Mouse (Mus musculus) forebrain, embryonic 10.5 days (tissue): Measurements from ENCODE around the gene Sez6l. TPM values are rescaled to one million over a fixed set of nuclear protein-coding genes. Genes with fewer than 3 reads are reported as not detected.
A peak's percentile ranks its signal among the peaks of the same experiment; 100 is the strongest.

Source experiments
- DNase-seq: peaks from one replicate; pipeline ENCODE4 v3.0.0-alpha.2; 2017; ENCODE audit warnings: low spot score; ENCODE audit errors: extremely low spot score
- H3K27ac ChIP-seq: fragments of 300-500 bp; sonication (generic); 2 replicates; pipeline ENCODE4 v1.5.1; 2016; ENCODE audit warnings: mild to moderate bottlenecking
- H3K27me3 ChIP-seq: fragments of 300-500 bp; sonication (generic); 2 replicates; pipeline ENCODE4 v1.6.1; 2016; ENCODE audit warnings: mild to moderate bottlenecking; ENCODE audit not compliant: poor library complexity, severe bottlenecking
- H3K36me3 ChIP-seq: fragments of 300-500 bp; sonication (generic); replicated peaks from 2 replicates; pipeline ENCODE4 v1.6.1; 2016; ENCODE audit warnings: mild to moderate bottlenecking, moderate library complexity
- H3K4me1 ChIP-seq: fragments of 300-500 bp; sonication (generic); 2 replicates; pipeline ENCODE4 v1.6.1; 2016
- H3K4me3 ChIP-seq: fragments of 300-500 bp; sonication (generic); 2 replicates; pipeline ENCODE4 v1.5.1; 2016; ENCODE audit warnings: mild to moderate bottlenecking, moderate library complexity
- H3K9me3 ChIP-seq: fragments of 300-500 bp; sonication (generic); 2 replicates; pipeline ENCODE4 v1.6.1; 2016; ENCODE audit warnings: mild to moderate bottlenecking, moderate library complexity
- WGBS: fragments of 180-500 bp; shearing (Covaris S2); methylation state at CpG from one replicate; pipeline ENCODE4 v1.1.7; 2016; 5-methylcytosine and 5-hydroxymethylcytosine counted together
- polyA plus RNA-seq: library from polyadenylated mRNA; unstranded; fragments of >200 nt; fragmentation: Nextera tagmentation; extraction: Ambion mirVana; gene quantifications from 2 replicates; pipeline ENCODE4 v1.2.1, GENCODE M21; 2016

Gene Sez6l
- polyA plus RNA-seq, 1 experiment from 2014 or later, result 1.4 TPM

- Histone ChIP-seq H3K36me3 (no peaks in the 10 kb centered on the region), H3K9me3 (no peaks in the 10 kb centered on the region), H3K4me1 (peaks cover 65% of the 10 kb centered on the region), H3K27ac (peak overlapping the region; percentile 44; the same call in 1 of the 2 replicates), H3K27me3 (peaks cover 66% of the 10 kb centered on the region), H3K4me3 (no peak overlapping the region)
- 86% methylated on average over 5 of the region's 5 CpGs for WGBS
- no peak for DNase-seq
Measured at GRCm38 (mm10) chr5:112525271-112525670, 51.7 kb downstream of the Sez6l start.

DNA sequence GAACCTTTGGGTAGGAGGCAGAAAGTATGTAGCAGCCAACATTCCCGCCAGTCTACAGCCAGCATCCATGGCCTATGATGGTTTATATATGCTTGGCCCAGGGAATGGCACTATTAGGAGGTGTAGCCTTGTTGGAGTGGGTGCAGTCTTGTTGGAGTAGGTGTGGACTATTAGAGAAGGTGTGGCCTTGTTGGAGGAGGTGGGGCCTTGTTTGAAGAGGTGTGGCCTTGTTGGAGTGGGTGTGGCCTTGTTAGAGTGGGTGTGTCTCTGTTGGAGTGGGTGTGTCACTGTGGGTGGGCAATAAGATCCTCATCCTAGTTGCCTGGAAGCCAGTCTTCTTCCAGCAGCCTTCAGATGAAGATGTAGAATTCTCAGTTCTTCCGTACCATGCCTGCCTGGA, 53.2 kb downstream of the Sez6l start:
- Histone ChIP-seq H3K27me3 (peaks cover 73% of the 10 kb centered on the region), H3K27ac (no peak overlapping the region), H3K4me1 (peaks cover 76% of the 10 kb centered on the region), H3K9me3 (no peaks in the 10 kb centered on the region), H3K4me3 (no peak overlapping the region), H3K36me3 (no peaks in the 10 kb centered on the region)
- DNase-seq, result no peak
- 95% methylated on average over 2 of the region's 2 CpGs for WGBS

DNA sequence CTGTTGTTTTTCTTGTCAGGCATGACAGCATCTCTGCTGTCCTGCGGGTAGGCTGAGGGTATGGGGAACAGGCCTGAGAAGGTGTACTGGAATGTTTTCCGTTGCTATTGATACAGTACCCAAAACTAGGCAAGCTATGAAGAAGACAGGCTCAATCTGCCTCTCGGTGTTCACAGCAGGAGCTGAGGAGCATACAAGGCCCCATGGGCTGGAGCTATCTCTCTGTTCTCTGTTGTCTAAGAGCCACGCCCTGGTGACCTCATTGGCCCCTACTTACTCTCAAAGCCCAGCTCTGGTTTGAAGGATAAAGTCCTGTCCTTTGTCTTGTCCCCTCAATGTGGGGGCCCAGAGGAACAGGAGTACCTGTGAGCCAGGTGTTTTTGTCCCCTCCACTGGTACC, 53.7 kb downstream of the Sez6l start:
- Histone ChIP-seq H3K4me3 (no peak overlapping the region), H3K9me3 (no peaks in the 10 kb centered on the region), H3K4me1 (peaks cover 76% of the 10 kb centered on the region), H3K27ac (0 out of 2 replicates have a peak overlapping the region, but pooled peaks have one; percentile 21), H3K36me3 (no peaks in the 10 kb centered on the region), H3K27me3 (peaks cover 73% of the 10 kb centered on the region)
- no peak for DNase-seq
- 87% methylated on average over 4 of the region's 4 CpGs for WGBS

- H3K4me1 ChIP-seq, result peaks cover 77% of the 10 kb centered on the region
- 13% methylated on average over 19 of the region's 19 CpGs for WGBS
- peaks cover 62% of the 10 kb centered on the region for H3K27me3 ChIP-seq
- H3K4me3 ChIP-seq, result peak overlapping the region; percentile 18; the same call in 1 of the 2 replicates
- H3K9me3 ChIP-seq, result peaks cover 4% of the 10 kb centered on the region; the same call in 1 of the 2 replicates
- peak; percentile 21 for DNase-seq
- peak overlapping the region; percentile 84 for H3K27ac ChIP-seq
- H3K36me3 ChIP-seq, result no peaks in the 10 kb centered on the region
Measured at GRCm38 (mm10) chr5:112521703-112522527, 55.1 kb downstream of the Sez6l start.

DNA sequence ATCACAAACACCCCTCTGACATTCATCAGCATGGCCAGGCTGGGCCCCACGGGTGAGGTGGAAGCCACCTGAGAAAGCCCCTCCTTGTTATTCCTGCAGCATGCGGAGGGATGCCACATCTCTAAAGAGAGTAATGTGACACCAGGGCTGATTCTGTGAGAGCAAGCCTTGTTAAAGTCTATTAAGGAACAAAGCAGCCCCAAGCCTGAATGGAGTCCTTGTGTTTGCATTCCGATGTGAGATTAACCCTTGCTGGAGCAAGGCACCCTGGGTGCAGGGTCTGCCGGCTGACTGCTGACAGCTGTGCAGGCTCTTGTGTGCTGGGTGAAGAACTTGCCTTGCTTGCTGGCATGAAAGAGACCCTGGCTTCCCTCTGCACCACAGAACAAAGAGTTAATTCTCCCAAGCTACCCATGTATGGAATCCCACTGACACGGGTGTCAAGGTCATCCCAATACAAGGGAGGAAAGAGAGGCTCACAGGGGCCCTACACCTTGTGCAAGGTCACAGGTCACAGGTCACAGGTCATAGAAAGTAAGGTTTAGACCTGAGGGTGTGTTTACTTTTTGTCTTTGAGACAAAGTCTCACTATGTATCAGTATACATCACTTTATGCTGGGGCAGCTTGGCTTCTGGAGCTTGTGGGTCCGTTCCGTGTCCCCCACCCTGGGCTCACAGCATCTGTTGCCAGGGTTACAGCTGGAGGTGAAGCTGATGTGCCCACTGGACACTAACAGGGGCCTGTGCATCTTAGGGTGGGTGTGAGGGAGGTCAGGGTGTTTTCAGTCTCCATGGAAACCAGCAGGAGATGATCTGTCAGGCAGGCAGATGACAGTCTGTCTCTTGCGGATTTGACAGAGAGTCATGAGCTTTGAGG, 55.9 kb downstream of the Sez6l start:
- Histone ChIP-seq H3K4me3 (peak overlapping the region; percentile 18; the same call in 1 of the 2 replicates), H3K27me3 (peaks cover 53% of the 10 kb centered on the region), H3K27ac (peak overlapping the region; percentile 84), H3K36me3 (no peaks in the 10 kb centered on the region), H3K9me3 (peaks cover 10% of the 10 kb centered on the region; the same call in 1 of the 2 replicates), H3K4me1 (peaks cover 71% of the 10 kb centered on the region)
- 2% methylated on average over 8 of the region's 8 CpGs for WGBS
- DNase-seq, result peak; percentile 85

- 73% methylated on average over 2 of the region's 2 CpGs for WGBS
- Histone ChIP-seq H3K9me3 (peaks cover 10% of the 10 kb centered on the region; the same call in 1 of the 2 replicates), H3K36me3 (no peaks in the 10 kb centered on the region), H3K27ac (peak overlapping the region; percentile 84), H3K4me3 (no peak overlapping the region), H3K4me1 (peaks cover 68% of the 10 kb centered on the region), H3K27me3 (peaks cover 30% of the 10 kb centered on the region)
- DNase-seq, result no peak
Measured at GRCm38 (mm10) chr5:112518773-112519172, 58.2 kb downstream of the Sez6l start.

DNA sequence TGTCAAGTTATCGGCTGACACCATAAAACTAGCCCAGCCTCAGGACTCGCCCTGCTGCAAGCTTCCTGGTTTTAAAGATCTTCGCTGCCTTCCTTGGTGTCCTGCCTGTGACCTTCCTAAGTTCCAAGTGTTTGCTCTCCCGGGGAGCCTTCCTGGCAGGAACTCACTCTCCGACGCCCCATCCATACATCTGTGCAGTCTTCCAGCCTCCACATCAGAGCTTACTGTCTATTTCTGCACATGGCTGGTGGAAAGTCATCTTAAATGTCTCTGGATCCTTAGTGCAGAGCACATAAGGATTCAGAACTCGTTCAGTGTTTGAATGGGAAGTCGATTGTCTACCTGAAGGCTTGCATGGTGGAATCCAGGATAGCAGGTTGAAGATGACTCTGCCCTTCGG, 59.5 kb downstream of the Sez6l start:
- peaks cover 55% of the 10 kb centered on the region for H3K4me1 ChIP-seq
- peaks cover 20% of the 10 kb centered on the region for H3K27me3 ChIP-seq
- peaks cover 10% of the 10 kb centered on the region; the same call in 1 of the 2 replicates for H3K9me3 ChIP-seq
- H3K27ac ChIP-seq, result no peak overlapping the region
- no peaks in the 10 kb centered on the region for H3K36me3 ChIP-seq
- no peak overlapping the region for H3K4me3 ChIP-seq
- DNase-seq, result no peak
- WGBS, result 91% methylated on average over 9 of the region's 9 CpGs

- Histone ChIP-seq H3K36me3 (no peaks in the 10 kb centered on the region), H3K27ac (no peak overlapping the region), H3K9me3 (peaks cover 10% of the 10 kb centered on the region; the same call in 1 of the 2 replicates), H3K4me3 (no peak overlapping the region), H3K27me3 (peaks cover 21% of the 10 kb centered on the region), H3K4me1 (peaks cover 45% of the 10 kb centered on the region)
- no peak for DNase-seq
- WGBS, result 97% methylated on average over 3 of the region's 3 CpGs
Measured at GRCm38 (mm10) chr5:112516527-112516926, 60.5 kb downstream of the Sez6l start.

- no peak for DNase-seq
- H3K27ac ChIP-seq, result no peak overlapping the region
- H3K27me3 ChIP-seq, result peaks cover 11% of the 10 kb centered on the region; the same call in 1 of the 2 replicates
- WGBS, result 91% methylated on average over 8 of the region's 8 CpGs
- H3K9me3 ChIP-seq, result peaks cover 7% of the 10 kb centered on the region
- H3K4me3 ChIP-seq, result no peak overlapping the region
- peaks cover 17% of the 10 kb centered on the region for H3K4me1 ChIP-seq
- H3K36me3 ChIP-seq, result no peaks in the 10 kb centered on the region
Measured at GRCm38 (mm10) chr5:112510351-112510750, 66.6 kb downstream of the Sez6l start.

DNA sequence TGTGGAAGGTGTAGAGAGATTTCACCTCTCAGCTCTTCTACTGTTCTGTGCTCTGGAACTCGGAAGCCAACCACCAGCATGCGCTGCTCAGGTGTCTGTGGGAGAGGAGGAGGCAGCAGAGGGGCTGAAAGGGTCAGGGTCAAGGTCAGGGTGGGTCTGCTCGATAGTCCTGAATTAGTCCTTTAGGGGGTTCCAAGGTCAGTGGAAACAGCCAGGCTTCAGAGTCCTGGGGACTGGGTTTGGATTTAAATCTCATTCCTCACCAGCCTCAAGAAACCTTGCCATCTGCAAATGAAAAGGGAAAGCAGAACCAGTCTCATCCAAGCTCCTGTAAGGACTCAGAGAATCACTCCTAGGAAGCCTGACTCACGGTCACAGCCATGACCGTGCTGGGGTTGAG, 67.1 kb downstream of the Sez6l start:
- Histone ChIP-seq H3K36me3 (no peaks in the 10 kb centered on the region), H3K27me3 (peaks cover 11% of the 10 kb centered on the region; the same call in 1 of the 2 replicates), H3K4me3 (no peak overlapping the region), H3K27ac (no peak overlapping the region), H3K4me1 (peaks cover 18% of the 10 kb centered on the region), H3K9me3 (peaks cover 7% of the 10 kb centered on the region)
- DNase-seq, result no peak
- 74% methylated on average over 5 of the region's 5 CpGs for WGBS

DNA sequence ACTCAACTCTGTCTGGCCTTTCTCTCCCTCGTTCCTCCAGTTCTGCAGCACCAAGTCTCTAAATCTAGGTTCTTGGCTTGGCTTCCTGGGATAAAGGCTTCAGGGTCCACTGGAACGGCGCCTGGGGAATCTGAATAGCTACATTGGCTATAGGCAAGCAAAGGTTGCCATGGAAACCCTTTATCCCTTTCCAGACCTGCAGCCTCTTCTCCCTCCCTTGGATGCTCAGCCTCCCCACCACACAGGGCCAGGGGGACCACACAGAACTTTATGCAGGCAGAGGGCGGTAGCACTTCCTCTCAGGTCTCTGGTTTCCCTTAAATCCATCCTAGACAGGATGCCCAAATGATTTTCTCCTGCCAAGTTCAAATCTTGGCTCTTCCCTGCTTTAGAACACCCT, 71.4 kb downstream of the Sez6l start:
- Histone ChIP-seq H3K4me1 (peaks cover 28% of the 10 kb centered on the region), H3K4me3 (no peak overlapping the region), H3K27me3 (peaks cover 6% of the 10 kb centered on the region; the same call in 1 of the 2 replicates), H3K27ac (peak overlapping the region; percentile 69), H3K36me3 (no peaks in the 10 kb centered on the region), H3K9me3 (peaks cover 7% of the 10 kb centered on the region)
- 45% methylated on average over 4 of the region's 4 CpGs for WGBS
- peak; percentile 48 for DNase-seq

GRCm38 (mm10) chr5:112501384-112501783, 75.6 kb downstream of the Sez6l start:
- H3K36me3 ChIP-seq, result no peaks in the 10 kb centered on the region
- 39% methylated on average over 2 of the region's 2 CpGs for WGBS
- peak overlapping the region; percentile 70 for H3K27ac ChIP-seq
- peaks cover 43% of the 10 kb centered on the region for H3K4me1 ChIP-seq
- H3K27me3 ChIP-seq, result no peaks in the 10 kb centered on the region
- no peak for DNase-seq
- H3K4me3 ChIP-seq, result no peak overlapping the region
- H3K9me3 ChIP-seq, result peaks cover 6% of the 10 kb centered on the region
